Mouse (Mus musculus) testis, adult 2 months (tissue): ENCODE data around the gene Large1.

Experiments
- CTCF ChIP-seq: fragments of 200-500 bp; IDR thresholded peaks from 2 replicates; pipeline ENCODE4 v1.5.1; 2012; ENCODE audit warnings: low read depth, mild to moderate bottlenecking, inconsistent platforms, low read length, moderate library complexity; ENCODE audit not compliant: control insufficient read depth, insufficient read depth, insufficient replicate concordance
- POLR2A ChIP-seq: fragments of 200-500 bp; IDR thresholded peaks from 2 replicates; pipeline ENCODE4 v1.6.1; 2012; ENCODE audit warnings: low read depth, mild to moderate bottlenecking, inconsistent platforms, low read length, moderate library complexity; ENCODE audit not compliant: control insufficient read depth

DNA sequence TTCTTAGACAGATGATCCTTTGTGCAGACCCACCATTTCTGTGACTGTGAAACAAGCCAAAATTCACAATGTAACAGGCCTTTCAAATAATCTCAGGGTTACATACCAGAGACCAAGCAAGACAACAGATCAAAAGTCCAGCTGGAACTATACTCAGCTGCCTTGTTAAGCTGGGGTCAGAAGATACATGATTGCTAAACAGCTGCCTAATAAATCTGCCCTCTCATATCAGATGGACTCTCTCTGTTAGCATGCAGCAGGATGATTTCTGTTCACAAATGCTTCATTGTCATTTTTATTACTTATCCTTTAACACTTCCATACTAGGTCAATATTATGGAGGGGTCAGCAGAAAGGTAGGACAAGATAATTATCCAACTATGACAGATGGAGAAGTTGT lies 80.2 kb downstream of the Large1 start:
- TF ChIP-seq CTCF (no peak), POLR2A (no peak)
